Mouse (Mus musculus) stomach, embryonic 15.5 days (tissue): ENCODE data around the gene AI854703. TPM values are rescaled to one million over a fixed set of nuclear protein-coding genes. Genes with fewer than 3 reads are reported as not detected.

Source experiments
- ATAC-seq: fragments of 200-750 bp; cut with Nextera tagmentation; 2 replicates; pipeline ENCODE4 v1.8.0; 2017; ENCODE audit warnings: low read depth, moderate number of reproducible peaks, moderate TSS enrichment; ENCODE audit not compliant: insufficient read depth, low FRiP score
- H3K27ac ChIP-seq: fragments of 300-500 bp; sonication (generic); 2 replicates; pipeline ENCODE4 v1.5.1; 2015; ENCODE audit warnings: mild to moderate bottlenecking, inconsistent platforms
- H3K27me3 ChIP-seq: fragments of 300-500 bp; sonication (generic); replicated peaks from 2 replicates; pipeline ENCODE4 v1.6.1; 2015; ENCODE audit warnings: inconsistent platforms
- H3K36me3 ChIP-seq: fragments of 300-500 bp; sonication (generic); 2 replicates; pipeline ENCODE4 v1.6.1; 2015; ENCODE audit warnings: inconsistent platforms
- H3K4me1 ChIP-seq: fragments of 300-500 bp; sonication (generic); 2 replicates; pipeline ENCODE4 v1.6.1; 2015; ENCODE audit warnings: inconsistent platforms
- H3K4me2 ChIP-seq: fragments of 300-500 bp; sonication (generic); 2 replicates; pipeline ENCODE4 v1.6.1; 2015; ENCODE audit warnings: mild to moderate bottlenecking, inconsistent platforms
- H3K4me3 ChIP-seq: fragments of 300-500 bp; sonication (generic); replicated peaks from 2 replicates; pipeline ENCODE4 v1.5.1; 2015; ENCODE audit warnings: inconsistent platforms
- H3K9ac ChIP-seq: fragments of 300-500 bp; sonication (generic); 2 replicates; pipeline ENCODE4 v1.6.1; 2015; ENCODE audit warnings: inconsistent platforms
- H3K9me3 ChIP-seq: fragments of 300-500 bp; sonication (generic); 2 replicates; pipeline ENCODE4 v1.6.1; 2016; ENCODE audit warnings: inconsistent platforms
- WGBS: fragments of 180-500 bp; shearing (Covaris S2); methylation state at CpG from one replicate; pipeline ENCODE4 v1.1.7; 2015; 5-methylcytosine and 5-hydroxymethylcytosine counted together
- polyA plus RNA-seq: library from polyadenylated mRNA; unstranded; fragments of >200 nt; fragmentation: Nextera tagmentation; extraction: Ambion mirVana; gene quantifications from 2 replicates; pipeline ENCODE4 v1.2.1, GENCODE M21; 2015

The AI854703 gene
- polyA plus RNA-seq, 1 experiment from 2014 or later, result 1.1 TPM

DNA sequence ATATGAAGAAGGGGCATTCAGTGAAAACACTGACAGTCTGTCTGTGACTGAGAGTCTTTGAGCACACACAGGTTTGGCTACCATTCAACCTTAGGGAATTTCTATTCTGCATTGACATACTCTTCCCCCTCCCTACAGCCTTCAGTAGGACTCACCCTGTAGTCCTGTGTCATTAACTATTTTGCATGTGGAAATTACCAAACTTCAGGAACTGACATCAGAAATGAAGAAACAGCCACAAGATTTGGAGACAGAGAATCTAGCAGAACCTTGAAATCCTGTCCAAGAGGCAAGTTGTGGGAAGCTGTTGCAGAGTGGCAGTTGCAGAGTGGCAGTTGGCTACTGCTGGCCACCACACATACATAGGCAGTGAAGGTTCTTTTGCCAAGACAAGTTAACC, 41.5 kb downstream of the AI854703 start:
- no peaks in the 10 kb centered on the region for H3K9me3 ChIP-seq
- no peak overlapping the region for H3K27ac ChIP-seq
- H3K4me1 ChIP-seq, result no peaks in the 10 kb centered on the region
- no peaks in the 10 kb centered on the region for H3K36me3 ChIP-seq
- no peaks in the 10 kb centered on the region for H3K27me3 ChIP-seq
- no peak overlapping the region for H3K4me2 ChIP-seq
- no peak overlapping the region for H3K4me3 ChIP-seq
- no peak overlapping the region for H3K9ac ChIP-seq
- no peak for ATAC-seq

- Histone ChIP-seq H3K4me1 (no peaks in the 10 kb centered on the region), H3K4me2 (no peak overlapping the region), H3K27ac (no peak overlapping the region), H3K9me3 (no peaks in the 10 kb centered on the region), H3K36me3 (no peaks in the 10 kb centered on the region), H3K27me3 (no peaks in the 10 kb centered on the region), H3K9ac (no peak overlapping the region), H3K4me3 (no peak overlapping the region)
- 70% methylated on average over 2 of the region's 2 CpGs for WGBS
- no peak for ATAC-seq
These were observed 42.9 kb downstream of the AI854703 start for GRCm38 (mm10) chr6:48669446-48669969.

DNA sequence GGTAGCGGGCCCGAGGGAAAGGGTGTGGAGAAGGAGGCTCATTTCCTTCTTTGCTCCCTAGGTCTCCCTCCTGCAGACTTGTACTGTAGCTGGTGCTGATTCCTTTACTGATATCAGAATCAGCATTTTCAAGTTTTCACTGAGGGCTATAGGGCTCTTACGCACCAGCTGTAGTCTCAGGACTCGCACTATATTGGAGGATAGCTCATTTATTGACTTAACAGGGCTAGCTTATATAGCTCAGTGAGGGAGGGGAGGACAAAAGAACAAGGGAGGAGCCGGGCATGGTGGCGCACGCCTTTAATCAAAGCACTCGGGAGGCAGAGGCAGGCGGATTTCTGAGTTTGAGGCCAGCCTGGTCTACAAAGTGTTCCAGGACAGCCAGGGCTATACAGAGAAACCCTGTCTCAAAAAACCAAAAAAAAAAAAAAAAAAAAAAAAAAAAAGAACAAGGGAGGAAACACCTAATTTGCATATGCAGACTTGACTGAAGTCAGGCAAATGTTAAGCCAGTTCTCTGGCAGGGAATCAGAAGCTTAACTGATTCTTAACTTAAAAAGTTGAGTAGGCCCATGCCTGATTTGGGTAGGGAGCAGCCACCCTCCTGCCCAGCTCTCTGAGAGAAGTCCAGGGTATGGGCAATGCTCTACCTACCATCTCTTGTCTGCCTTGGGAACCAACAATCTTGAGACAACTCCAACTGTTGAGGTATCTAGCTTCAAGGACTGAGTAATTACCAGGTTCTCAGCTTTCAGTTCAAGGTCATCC, 47.9 kb downstream of the AI854703 start:
- no peak overlapping the region for H3K27ac ChIP-seq
- WGBS, result 95% methylated on average over 9 of the region's 9 CpGs
- H3K4me1 ChIP-seq, result no peaks in the 10 kb centered on the region
- H3K27me3 ChIP-seq, result no peaks in the 10 kb centered on the region
- no peaks in the 10 kb centered on the region for H3K36me3 ChIP-seq
- H3K4me3 ChIP-seq, result no peak overlapping the region
- no peak overlapping the region for H3K4me2 ChIP-seq
- ATAC-seq, result no peak
- no peaks in the 10 kb centered on the region for H3K9me3 ChIP-seq
- H3K9ac ChIP-seq, result no peak overlapping the region

DNA sequence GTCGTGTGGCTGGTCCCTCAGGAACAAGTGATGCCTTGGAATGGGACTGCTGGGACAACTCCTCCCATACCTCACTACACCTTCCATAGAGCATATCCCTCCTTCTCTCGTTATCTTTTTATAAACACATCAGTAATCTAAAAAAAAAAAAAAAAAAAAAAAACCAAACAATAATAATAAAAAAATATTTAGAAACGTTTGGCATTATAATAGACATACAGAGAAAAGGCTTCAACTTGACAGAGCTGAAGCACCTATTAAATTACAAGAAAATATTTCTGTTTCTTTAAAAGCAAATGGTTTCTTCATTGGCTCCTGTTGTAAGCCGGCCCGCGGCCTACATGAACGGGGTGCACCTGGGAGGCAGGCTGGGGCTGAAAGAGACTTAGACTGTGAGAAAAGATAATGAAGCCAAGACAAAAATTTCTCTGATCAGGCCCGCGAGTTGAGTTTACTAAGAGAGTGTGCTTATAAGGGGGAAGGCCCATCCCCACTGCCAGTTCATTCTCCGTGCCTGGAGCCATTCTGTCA, 48.9 kb downstream of the AI854703 start:
- H3K4me3 ChIP-seq, result peak overlapping the region; percentile 29
- no peaks in the 10 kb centered on the region for H3K27me3 ChIP-seq
- no peak for ATAC-seq
- WGBS, result 39% methylated on average over 10 of the region's 10 CpGs
- H3K9me3 ChIP-seq, result no peaks in the 10 kb centered on the region
- H3K36me3 ChIP-seq, result no peaks in the 10 kb centered on the region
- H3K27ac ChIP-seq, result no peak overlapping the region
- peak overlapping the region; percentile 50 for H3K4me2 ChIP-seq
- no peak overlapping the region for H3K9ac ChIP-seq
- H3K4me1 ChIP-seq, result no peaks in the 10 kb centered on the region

- peak within 1 kb of the TSS; percentile 50 for H3K4me2 ChIP-seq
- no peak within 1 kb of the TSS for H3K27ac ChIP-seq
- H3K9ac ChIP-seq, result no peak within 1 kb of the TSS
- no peaks in the 10 kb centered on the region for H3K9me3 ChIP-seq
- H3K4me1 ChIP-seq, result no peaks in the 10 kb centered on the region
- ATAC-seq, result no peak
- no peaks in the 10 kb centered on the region for H3K36me3 ChIP-seq
- 24% methylated on average over 13 of the region's 13 CpGs for WGBS
- H3K27me3 ChIP-seq, result no peaks in the 10 kb centered on the region
- H3K4me3 ChIP-seq, result peak within 1 kb of the TSS; percentile 29
These were observed 49.6 kb downstream of the AI854703 start, which contains the start of gene Gimap9 for GRCm38 (mm10) chr6:48675931-48676859. TSS of gene Gimap9 (plus strand) at chr6:48676129.

DNA sequence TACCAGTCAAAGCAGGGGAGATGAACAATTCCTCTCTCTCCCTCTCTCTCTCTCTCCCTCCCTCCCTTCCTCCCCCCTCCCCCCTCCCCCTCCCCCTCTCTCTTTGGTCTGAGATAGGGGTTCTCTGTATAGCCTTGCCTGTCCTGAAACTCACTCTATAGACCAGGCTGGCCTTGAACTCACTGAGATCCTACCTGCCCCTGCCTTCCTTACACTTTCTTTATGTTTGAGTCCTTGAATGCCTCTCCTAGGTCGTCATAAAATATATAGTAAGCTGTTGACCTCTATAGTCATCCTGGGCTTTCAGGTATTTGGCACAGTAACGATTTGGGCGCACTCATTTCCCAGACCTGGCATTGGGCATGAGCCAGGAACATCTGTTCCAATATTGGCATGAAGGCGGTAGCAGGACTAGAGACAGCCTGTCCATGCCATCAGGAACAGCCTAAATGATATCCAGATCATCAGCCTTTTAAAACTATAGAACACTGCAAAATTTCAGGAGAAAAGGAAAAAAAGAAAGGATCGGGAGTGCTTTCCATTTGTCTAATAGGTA, 50.4 kb downstream of the AI854703 start:
- H3K4me2 ChIP-seq, result no peak overlapping the region; the same call in 1 of the 2 replicates
- H3K4me3 ChIP-seq, result no peak overlapping the region
- no peak for ATAC-seq

GRCm38 (mm10) chr6:48677492-48678345, 51.2 kb downstream of the AI854703 start:
- H3K4me1 ChIP-seq, result no peaks in the 10 kb centered on the region
- H3K36me3 ChIP-seq, result no peaks in the 10 kb centered on the region
- H3K27me3 ChIP-seq, result no peaks in the 10 kb centered on the region
- WGBS, result 91% methylated on average over 17 of the region's 17 CpGs
- no peak for ATAC-seq
- no peak overlapping the region for H3K4me2 ChIP-seq
- no peak overlapping the region for H3K4me3 ChIP-seq
- H3K9me3 ChIP-seq, result no peaks in the 10 kb centered on the region
- H3K9ac ChIP-seq, result no peak overlapping the region
- H3K27ac ChIP-seq, result no peak overlapping the region

More for the DNA sequence above, 50.4 kb downstream of the AI854703 start:
- Histone ChIP-seq H3K36me3 (no peaks in the 10 kb centered on the region), H3K4me1 (no peaks in the 10 kb centered on the region), H3K9ac (no peak overlapping the region), H3K27me3 (no peaks in the 10 kb centered on the region), H3K27ac (no peak overlapping the region), H3K9me3 (no peaks in the 10 kb centered on the region)
- WGBS, result 81% methylated on average over 5 of the region's 5 CpGs

DNA sequence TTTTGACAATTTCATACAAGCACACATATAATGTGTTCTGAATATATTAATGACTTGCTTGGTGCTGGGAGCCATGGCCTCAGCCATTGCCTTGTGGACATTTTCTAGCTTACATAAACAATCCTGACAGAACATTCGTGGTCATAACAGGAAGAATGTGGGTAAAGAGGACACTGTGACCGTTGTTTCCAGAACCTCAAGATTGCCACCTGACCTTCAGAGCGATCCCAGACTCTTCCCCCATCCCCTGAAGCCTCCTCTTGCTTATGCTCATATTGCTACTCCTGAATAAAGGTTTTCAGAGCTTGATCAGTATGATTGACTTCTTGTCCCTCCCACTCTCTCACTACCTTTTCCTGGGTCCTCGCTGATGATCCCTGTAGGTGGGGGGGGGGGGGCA, 51.8 kb downstream of the AI854703 start:
- H3K4me1 ChIP-seq, result no peaks in the 10 kb centered on the region
- H3K9me3 ChIP-seq, result no peaks in the 10 kb centered on the region
- 51% methylated on average over 4 of the region's 4 CpGs for WGBS
- H3K9ac ChIP-seq, result no peak overlapping the region
- ATAC-seq, result no peak
- no peaks in the 10 kb centered on the region for H3K36me3 ChIP-seq
- no peaks in the 10 kb centered on the region for H3K27me3 ChIP-seq
- no peak overlapping the region for H3K27ac ChIP-seq
- no peak overlapping the region for H3K4me3 ChIP-seq
- no peak overlapping the region for H3K4me2 ChIP-seq

DNA sequence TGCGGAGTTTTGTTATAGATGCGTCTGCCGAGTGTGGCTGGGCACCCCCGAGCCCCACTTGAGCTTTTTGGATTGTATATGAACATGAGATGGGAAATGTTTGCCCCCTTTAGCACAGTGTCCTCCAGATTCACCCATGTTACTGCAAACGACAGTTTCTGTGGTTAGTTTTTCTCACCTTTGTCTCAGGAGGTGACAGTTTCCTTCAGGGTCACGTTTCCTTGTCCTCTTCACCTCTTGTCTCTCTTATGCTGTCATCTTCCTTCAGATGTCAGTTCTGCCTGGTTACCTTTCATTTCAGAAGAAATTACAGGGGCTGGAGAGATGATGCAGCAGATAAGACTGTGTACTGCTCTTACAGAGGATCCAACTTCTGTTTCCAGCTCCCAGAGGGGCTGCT, 53.1 kb downstream of the AI854703 start:
- WGBS, result 77% methylated on average over 6 of the region's 6 CpGs
- ATAC-seq, result no peak

GRCm38 (mm10) chr6:48680421-48680820, 53.9 kb downstream of the AI854703 start:
- no peak for ATAC-seq
- Histone ChIP-seq H3K4me3 (no peak overlapping the region), H3K9ac (no peak overlapping the region), H3K4me1 (no peaks in the 10 kb centered on the region), H3K4me2 (no peak overlapping the region), H3K27me3 (no peaks in the 10 kb centered on the region), H3K9me3 (no peaks in the 10 kb centered on the region), H3K27ac (no peak overlapping the region), H3K36me3 (no peaks in the 10 kb centered on the region)
- WGBS, result 72% methylated on average over 5 of the region's 5 CpGs

More for the DNA sequence above, 53.1 kb downstream of the AI854703 start:
- H3K9me3 ChIP-seq, result no peaks in the 10 kb centered on the region
- no peaks in the 10 kb centered on the region for H3K36me3 ChIP-seq
- H3K9ac ChIP-seq, result no peak overlapping the region
- no peak overlapping the region for H3K4me3 ChIP-seq
- H3K4me2 ChIP-seq, result no peak overlapping the region
- H3K4me1 ChIP-seq, result no peaks in the 10 kb centered on the region
- no peak overlapping the region for H3K27ac ChIP-seq
- H3K27me3 ChIP-seq, result no peaks in the 10 kb centered on the region
